Mouse (Mus musculus) forebrain, embryonic 10.5 days (tissue): ENCODE data around the gene Zbtb25. TPM values are rescaled to one million over a fixed set of nuclear protein-coding genes. Genes with fewer than 3 reads are reported as not detected.

Experiments
- DNase-seq: peaks from one replicate; pipeline ENCODE4 v3.0.0-alpha.2; 2017; ENCODE audit warnings: low spot score; ENCODE audit errors: extremely low spot score
- H3K27ac ChIP-seq: fragments of 300-500 bp; sonication (generic); 2 replicates; pipeline ENCODE4 v1.5.1; 2016; ENCODE audit warnings: mild to moderate bottlenecking
- H3K27me3 ChIP-seq: fragments of 300-500 bp; sonication (generic); 2 replicates; pipeline ENCODE4 v1.6.1; 2016; ENCODE audit warnings: mild to moderate bottlenecking; ENCODE audit not compliant: poor library complexity, severe bottlenecking
- H3K36me3 ChIP-seq: fragments of 300-500 bp; sonication (generic); replicated peaks from 2 replicates; pipeline ENCODE4 v1.6.1; 2016; ENCODE audit warnings: mild to moderate bottlenecking, moderate library complexity
- H3K4me1 ChIP-seq: fragments of 300-500 bp; sonication (generic); 2 replicates; pipeline ENCODE4 v1.6.1; 2016
- H3K4me3 ChIP-seq: fragments of 300-500 bp; sonication (generic); 2 replicates; pipeline ENCODE4 v1.5.1; 2016; ENCODE audit warnings: mild to moderate bottlenecking, moderate library complexity
- H3K9me3 ChIP-seq: fragments of 300-500 bp; sonication (generic); 2 replicates; pipeline ENCODE4 v1.6.1; 2016; ENCODE audit warnings: mild to moderate bottlenecking, moderate library complexity
- WGBS: fragments of 180-500 bp; shearing (Covaris S2); methylation state at CpG from one replicate; pipeline ENCODE4 v1.1.7; 2016; 5-methylcytosine and 5-hydroxymethylcytosine counted together
- polyA plus RNA-seq: library from polyadenylated mRNA; unstranded; fragments of >200 nt; fragmentation: Nextera tagmentation; extraction: Ambion mirVana; gene quantifications from 2 replicates; pipeline ENCODE4 v1.2.1, GENCODE M21; 2016

The Zbtb25 gene
- polyA plus RNA-seq, 1 experiment from 2014 or later: 18.6 TPM

DNA sequence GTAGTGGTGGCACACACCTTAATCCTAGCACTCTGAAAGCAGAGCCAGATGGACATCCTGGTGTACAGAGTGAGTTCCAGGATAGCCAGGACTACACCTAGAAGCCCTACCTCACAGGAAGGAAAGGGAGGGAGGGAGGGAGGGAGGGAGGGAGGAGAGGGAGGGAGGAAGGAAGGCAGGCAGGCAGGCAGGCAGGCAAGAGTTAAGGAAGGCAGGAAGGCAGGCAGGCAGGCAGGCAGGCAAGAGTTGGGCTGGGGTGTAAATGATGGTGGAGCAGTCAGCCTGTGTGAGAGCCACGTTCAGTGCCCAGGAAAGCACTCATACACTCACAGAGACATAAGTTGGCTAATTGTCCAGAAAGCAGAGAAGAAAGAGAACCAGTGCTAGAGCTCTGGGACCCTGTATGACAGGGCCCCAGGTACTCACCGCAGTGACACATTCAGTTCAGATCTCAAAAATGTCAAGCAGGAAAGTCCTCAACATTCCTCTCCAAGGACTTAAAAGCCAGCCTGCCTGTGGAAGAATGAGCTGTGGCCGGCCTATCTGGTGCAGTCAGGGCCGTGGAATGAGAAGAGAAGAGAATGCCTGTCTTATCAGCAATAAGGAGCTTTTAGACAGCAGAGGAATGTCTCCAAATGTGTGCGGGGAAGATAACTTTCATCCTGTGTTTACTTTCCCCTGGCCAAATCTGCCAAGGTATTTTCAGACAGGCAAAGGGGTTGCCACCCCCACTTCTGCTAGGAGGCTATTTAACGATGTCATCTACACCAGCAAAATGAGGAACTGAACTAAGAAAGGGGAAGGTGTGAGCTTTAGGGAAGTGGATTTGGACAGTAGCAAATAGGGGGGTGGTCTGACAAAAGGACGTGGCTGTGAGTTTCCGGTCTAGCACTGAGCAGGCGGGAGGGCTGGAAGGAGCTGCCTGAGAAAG, 50.9 kb downstream of the Zbtb25 start:
- H3K9me3 ChIP-seq: no peaks in the 10 kb centered on the region
- no peak for DNase-seq
- H3K27ac ChIP-seq: peak overlapping the region; percentile 68
- no peaks in the 10 kb centered on the region for H3K27me3 ChIP-seq
- no peaks in the 10 kb centered on the region for H3K4me1 ChIP-seq
- H3K4me3 ChIP-seq: no peak overlapping the region
- peaks cover 77% of the 10 kb centered on the region for H3K36me3 ChIP-seq
- 80% methylated on average over 9 of the region's 9 CpGs for WGBS

DNA sequence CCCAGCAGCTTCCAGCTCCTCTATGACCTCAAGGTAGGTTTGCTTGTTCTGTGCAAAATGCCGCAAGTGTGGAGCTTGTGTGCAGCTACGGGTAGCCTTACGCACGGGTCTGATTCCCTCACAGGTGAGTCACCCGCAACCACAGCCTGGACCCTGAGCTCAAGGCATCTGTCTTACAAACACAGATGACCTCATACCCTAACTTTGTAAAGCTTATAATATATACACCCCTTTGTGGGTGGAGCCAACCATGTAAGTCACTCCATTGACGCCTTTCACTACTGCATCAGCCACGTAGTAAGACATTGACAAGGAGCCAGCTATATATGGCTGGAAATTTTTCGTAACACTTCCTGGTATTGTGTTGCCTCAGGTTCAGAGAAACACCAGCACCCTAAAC, 57.5 kb downstream of the Zbtb25 start:
- Histone ChIP-seq H3K36me3 (peaks cover 88% of the 10 kb centered on the region), H3K27me3 (no peaks in the 10 kb centered on the region), H3K4me1 (peaks cover 3% of the 10 kb centered on the region; the same call in 1 of the 2 replicates), H3K9me3 (no peaks in the 10 kb centered on the region), H3K4me3 (no peak overlapping the region), H3K27ac (no peak overlapping the region)
- no peak for DNase-seq
- 93% methylated on average over 8 of the region's 8 CpGs for WGBS

DNA sequence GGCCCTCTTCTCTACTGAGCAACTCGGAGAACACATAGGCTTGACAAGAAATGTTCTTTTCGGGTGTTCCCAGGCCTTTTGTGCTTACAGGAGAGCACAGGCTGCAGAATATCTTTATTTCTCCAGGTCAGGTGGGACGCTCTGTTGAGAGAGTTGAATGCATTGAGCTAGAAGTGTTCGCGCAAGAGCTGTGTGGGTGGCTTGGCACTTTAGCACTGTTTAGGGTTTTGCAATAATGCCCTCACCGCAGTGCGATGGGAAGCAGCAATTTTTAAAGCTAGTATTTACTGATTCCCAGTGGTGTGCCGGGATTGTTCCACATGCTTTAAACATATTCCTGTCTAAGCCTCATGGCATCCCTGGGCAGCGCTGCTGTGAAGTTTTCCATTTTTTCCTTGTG, 58.2 kb downstream of the Zbtb25 start:
- Histone ChIP-seq H3K9me3 (no peaks in the 10 kb centered on the region), H3K27ac (no peak overlapping the region), H3K36me3 (peaks cover 91% of the 10 kb centered on the region), H3K4me1 (peaks cover 8% of the 10 kb centered on the region; the same call in 1 of the 2 replicates), H3K27me3 (no peaks in the 10 kb centered on the region), H3K4me3 (no peak overlapping the region)
- 97% methylated on average over 9 of the region's 9 CpGs for WGBS
- DNase-seq: no peak

DNA sequence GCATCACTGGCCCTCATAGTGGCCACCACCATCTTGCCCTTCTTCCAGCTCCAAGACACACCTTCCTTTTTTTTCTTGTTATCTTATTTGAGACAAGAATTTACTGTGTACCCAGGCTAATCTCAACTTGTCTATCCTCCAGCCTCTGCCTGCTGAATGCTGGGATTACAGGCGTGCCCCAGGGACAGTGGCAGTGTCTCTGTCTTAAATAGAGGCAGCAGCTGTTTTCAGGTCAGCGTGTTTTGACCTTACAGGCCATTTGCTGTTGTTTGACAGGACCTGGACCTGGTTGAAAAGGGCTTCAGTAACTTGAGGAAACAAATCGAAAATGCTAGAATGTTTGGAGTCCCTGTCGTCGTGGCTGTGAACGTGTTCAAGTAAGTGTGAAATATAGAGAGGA, 58.8 kb downstream of the Zbtb25 start:
- no peaks in the 10 kb centered on the region for H3K27me3 ChIP-seq
- no peaks in the 10 kb centered on the region for H3K9me3 ChIP-seq
- DNase-seq: no peak
- 87% methylated on average over 6 of the region's 6 CpGs for WGBS
- no peak overlapping the region for H3K4me3 ChIP-seq
- H3K4me1 ChIP-seq: peaks cover 8% of the 10 kb centered on the region; the same call in 1 of the 2 replicates
- H3K27ac ChIP-seq: no peak overlapping the region
- peaks cover 92% of the 10 kb centered on the region for H3K36me3 ChIP-seq

DNA sequence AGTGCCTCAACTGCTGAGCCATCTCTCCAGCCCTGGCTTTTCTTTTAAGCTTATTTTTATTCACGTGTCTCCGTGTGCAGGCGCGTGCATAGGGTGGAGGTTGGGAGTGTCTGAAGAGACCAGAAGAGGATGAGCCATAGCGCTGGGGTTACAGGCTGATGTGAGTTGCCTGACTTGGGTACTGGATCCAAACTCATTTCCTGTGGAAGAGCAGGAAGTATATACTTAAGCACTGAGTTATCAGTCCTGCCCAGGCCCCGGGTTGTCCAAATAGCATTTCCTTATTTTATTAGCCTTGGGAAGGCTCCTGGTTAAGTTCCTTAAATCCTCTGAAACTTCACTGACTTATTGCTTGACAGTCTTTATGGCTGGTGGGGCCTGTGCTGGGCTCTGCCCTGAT, 59.4 kb downstream of the Zbtb25 start:
- Histone ChIP-seq H3K27me3 (no peaks in the 10 kb centered on the region), H3K4me3 (no peak overlapping the region), H3K9me3 (no peaks in the 10 kb centered on the region), H3K36me3 (peaks cover 92% of the 10 kb centered on the region), H3K4me1 (peaks cover 8% of the 10 kb centered on the region; the same call in 1 of the 2 replicates), H3K27ac (no peak overlapping the region)
- WGBS: 92% methylated on average over 6 of the region's 6 CpGs
- no peak for DNase-seq

DNA sequence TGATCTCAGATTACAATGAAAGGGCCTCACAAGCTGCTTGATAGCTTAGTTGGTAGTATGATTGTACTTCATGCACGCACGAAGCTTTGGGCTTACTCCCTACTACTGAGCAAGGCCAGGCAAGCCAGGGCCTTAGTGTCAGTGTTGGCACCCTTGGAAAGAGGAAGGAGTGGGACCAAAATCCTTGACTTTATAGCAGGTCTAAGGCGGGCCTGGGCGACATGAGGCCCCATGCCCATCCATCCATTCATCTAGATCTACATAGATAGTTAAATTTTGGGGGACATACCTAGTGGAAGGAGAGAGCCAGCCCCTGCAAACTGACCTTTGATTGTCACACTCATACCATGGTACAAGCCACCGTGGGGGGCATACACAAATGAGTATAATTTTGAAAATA, 61.0 kb downstream of the Zbtb25 start:
- Histone ChIP-seq H3K27me3 (no peaks in the 10 kb centered on the region), H3K4me1 (peaks cover 8% of the 10 kb centered on the region; the same call in 1 of the 2 replicates), H3K9me3 (no peaks in the 10 kb centered on the region), H3K4me3 (no peak overlapping the region), H3K27ac (no peak overlapping the region), H3K36me3 (peaks cover 92% of the 10 kb centered on the region)
- DNase-seq: no peak
- 94% methylated on average over 5 of the region's 5 CpGs for WGBS

DNA sequence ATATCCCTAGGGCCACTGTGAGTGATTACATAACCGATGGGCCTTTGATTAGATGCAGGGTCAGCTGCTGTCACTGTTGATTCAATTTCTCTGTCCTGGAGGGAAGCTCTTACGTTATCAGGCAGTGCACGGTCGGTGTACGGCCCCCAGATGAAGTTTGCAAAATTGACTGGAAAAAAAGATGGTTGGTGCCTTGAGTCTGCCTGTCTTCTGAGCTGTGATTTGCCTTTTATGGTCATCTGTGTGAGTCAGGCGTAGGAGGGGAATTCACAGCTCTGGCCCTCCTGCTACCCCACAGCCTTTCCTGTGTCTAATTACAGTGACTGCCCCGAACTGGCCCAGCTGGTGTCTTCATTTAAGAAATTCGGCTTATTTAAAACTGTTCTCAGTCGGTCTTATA, 61.4 kb downstream of the Zbtb25 start:
- no peaks in the 10 kb centered on the region for H3K9me3 ChIP-seq
- H3K36me3 ChIP-seq: peaks cover 93% of the 10 kb centered on the region
- H3K4me3 ChIP-seq: no peak overlapping the region
- H3K4me1 ChIP-seq: peaks cover 8% of the 10 kb centered on the region; the same call in 1 of the 2 replicates
- WGBS: 78% methylated on average over 9 of the region's 9 CpGs
- H3K27ac ChIP-seq: no peak overlapping the region
- DNase-seq: no peak
- H3K27me3 ChIP-seq: no peaks in the 10 kb centered on the region

DNA sequence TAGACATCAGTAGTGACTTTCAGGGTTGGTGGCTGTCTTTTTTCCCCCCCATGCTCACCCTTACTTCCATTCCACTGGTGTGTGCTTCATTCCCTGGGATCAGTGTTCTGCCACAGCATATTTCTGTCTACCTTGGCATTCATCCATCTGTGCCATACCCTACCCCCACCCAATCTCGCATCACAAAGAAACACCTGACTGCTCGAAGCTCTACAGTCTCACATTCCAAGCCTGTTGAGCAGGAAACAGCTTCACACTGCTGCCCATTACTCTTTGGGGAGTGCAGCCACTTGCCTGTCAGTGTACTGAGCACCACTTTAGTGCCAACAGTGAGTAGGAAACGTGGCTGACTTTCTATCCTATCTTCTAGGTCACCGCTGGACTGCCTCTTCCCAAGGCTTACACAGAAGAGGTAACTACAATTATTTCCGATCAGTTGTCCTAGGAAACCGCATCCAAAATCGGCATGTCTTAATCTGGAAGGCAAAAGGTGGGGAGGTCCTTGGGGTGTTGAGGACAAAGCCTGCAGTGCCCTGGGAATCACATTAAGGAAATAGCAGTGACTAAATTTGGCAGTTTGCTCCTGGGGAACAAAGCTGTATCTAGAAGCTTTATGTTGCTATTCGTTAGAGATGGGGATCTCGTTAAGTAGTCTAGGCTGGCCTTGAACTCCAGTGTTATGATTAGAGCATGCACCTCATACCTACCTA, 62.4 kb downstream of the Zbtb25 start:
- no peaks in the 10 kb centered on the region for H3K27me3 ChIP-seq
- H3K36me3 ChIP-seq: peaks cover 91% of the 10 kb centered on the region
- H3K27ac ChIP-seq: no peak overlapping the region
- DNase-seq: no peak
- peaks cover 8% of the 10 kb centered on the region; the same call in 1 of the 2 replicates for H3K4me1 ChIP-seq
- WGBS: 91% methylated on average over 9 of the region's 9 CpGs
- no peak overlapping the region for H3K4me3 ChIP-seq
- H3K9me3 ChIP-seq: no peaks in the 10 kb centered on the region

DNA sequence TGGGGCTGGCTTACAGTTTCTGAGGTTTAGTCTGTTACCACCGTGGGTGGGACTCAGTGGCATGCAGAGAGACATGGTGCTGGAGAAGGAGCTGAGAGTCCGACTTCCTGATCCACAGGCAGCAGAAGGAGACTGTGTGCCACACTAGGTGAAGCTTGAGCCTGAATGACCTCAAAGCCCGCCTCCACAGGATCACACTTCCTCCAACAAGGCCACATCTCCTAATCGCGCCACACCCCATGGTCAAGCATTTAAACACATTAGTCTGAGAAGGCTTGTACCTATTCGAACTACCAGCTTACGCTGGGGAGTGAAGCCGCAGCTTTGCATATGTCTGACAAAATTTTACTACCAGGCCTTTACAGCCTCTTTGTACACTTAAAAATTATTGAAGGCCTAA, 64.3 kb downstream of the Zbtb25 start:
- peaks cover 91% of the 10 kb centered on the region for H3K36me3 ChIP-seq
- no peak overlapping the region for H3K4me3 ChIP-seq
- DNase-seq: no peak
- WGBS: 95% methylated on average over 8 of the region's 8 CpGs
- no peaks in the 10 kb centered on the region for H3K27me3 ChIP-seq
- peaks cover 8% of the 10 kb centered on the region; the same call in 1 of the 2 replicates for H3K4me1 ChIP-seq
- H3K27ac ChIP-seq: no peak overlapping the region
- H3K9me3 ChIP-seq: no peaks in the 10 kb centered on the region

DNA sequence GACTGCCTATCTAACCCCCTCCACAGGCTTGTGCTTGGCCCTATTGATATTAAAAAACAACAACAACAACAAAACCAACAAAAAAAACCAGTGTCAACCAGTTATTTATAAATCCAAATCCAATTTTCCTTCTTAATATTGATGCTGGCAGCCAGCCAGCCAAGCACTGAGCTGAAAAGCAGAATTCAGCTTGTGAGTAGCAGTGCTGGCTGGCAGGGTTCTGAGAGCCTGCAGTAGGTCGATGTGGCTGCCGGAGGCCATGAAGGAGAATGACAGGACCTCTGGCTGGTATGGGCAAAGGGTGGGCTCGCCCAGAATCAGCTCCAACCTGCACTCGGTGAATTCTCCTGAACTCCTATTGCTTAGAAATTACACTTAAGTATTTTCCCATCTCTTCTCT, 65.2 kb downstream of the Zbtb25 start:
- no peaks in the 10 kb centered on the region for H3K27me3 ChIP-seq

DNA sequence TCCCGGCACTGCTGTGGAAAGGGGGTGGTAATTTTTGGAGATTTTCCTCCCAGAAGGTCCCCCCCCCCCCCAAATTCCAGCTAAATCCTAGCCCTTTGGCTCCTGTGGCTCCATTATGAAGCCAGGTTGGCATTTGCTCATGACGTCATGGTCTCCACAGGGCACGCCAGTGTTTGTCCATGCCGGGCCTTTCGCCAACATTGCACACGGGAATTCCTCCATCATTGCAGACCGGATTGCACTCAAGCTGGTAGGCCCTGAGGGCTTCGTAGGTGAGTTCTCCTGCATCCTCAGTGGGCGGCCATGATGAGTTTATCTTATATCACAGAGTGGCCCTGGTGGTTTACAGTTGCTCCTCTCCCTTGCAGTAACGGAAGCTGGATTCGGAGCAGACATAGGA, 65.9 kb downstream of the Zbtb25 start:
- DNase-seq: no peak
- Histone ChIP-seq H3K4me1 (peaks cover 8% of the 10 kb centered on the region; the same call in 1 of the 2 replicates), H3K27me3 (no peaks in the 10 kb centered on the region), H3K4me3 (no peak overlapping the region), H3K36me3 (peaks cover 93% of the 10 kb centered on the region), H3K27ac (no peak overlapping the region), H3K9me3 (no peaks in the 10 kb centered on the region)
- WGBS: 96% methylated on average over 11 of the region's 11 CpGs

More for the DNA sequence above, 65.2 kb downstream of the Zbtb25 start:
- peaks cover 8% of the 10 kb centered on the region; the same call in 1 of the 2 replicates for H3K4me1 ChIP-seq
- peaks cover 92% of the 10 kb centered on the region for H3K36me3 ChIP-seq
- no peaks in the 10 kb centered on the region for H3K9me3 ChIP-seq
- H3K27ac ChIP-seq: no peak overlapping the region
- DNase-seq: no peak
- 97% methylated on average over 4 of the region's 4 CpGs for WGBS
- H3K4me3 ChIP-seq: no peak overlapping the region

DNA sequence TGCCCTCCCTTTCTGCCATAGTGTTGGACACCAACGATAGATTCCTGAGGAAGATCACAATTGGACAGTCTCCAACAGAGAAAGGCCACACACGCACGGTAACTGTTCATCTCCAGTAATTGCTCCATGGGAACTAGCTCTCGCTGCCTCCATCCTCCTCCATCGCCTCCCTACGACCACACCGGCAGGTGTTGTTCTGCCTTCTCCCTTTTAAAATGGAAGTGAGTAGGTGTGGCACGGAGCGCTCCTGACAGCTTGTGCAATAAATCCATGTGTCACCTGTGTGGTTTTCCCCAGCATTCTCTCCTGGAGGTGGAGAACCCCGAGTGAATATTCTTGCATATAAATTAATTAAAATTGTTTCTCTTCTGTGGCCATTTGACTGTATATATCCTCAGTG, 69.0 kb downstream of the Zbtb25 start:
- Histone ChIP-seq H3K36me3 (peaks cover 96% of the 10 kb centered on the region), H3K27me3 (no peaks in the 10 kb centered on the region), H3K4me1 (no peaks in the 10 kb centered on the region), H3K27ac (no peak overlapping the region), H3K9me3 (no peaks in the 10 kb centered on the region), H3K4me3 (no peak overlapping the region)
- DNase-seq: no peak
- 95% methylated on average over 10 of the region's 10 CpGs for WGBS
